In genomic region chr8:127064361-127065112, GRCm38 (mm10) we compare ENCODE assay signal across 8 mouse cellular contexts. TPM values are rescaled to one million over a fixed set of nuclear protein-coding genes. Genes with fewer than 3 reads are reported as not detected.
A peak's percentile ranks its signal among the peaks of the same experiment; 100 is the strongest.
DNase-seq lines count a peak whose midpoint lies in the region; ATAC-seq and TF ChIP-seq lines count a peak whose summit lies in the region.

No protein-coding gene starts in this region.

- TF ChIP-seq CTCF in hindbrain, postnatal 0 days (IDR thresholded peaks at IDR 0.05; ENCODE audit: low read depth) = 0 out of 2 replicates have a peak, but pooled peaks have one; percentile 22

- peak; percentile 58 for ATAC-seq in hindbrain, postnatal 0 days
- peak; percentile 60 for ATAC-seq in limb, embryonic 12.5 days (ENCODE audit: insufficient number of reproducible peaks, insufficient read depth, low FRiP score, low TSS enrichment, low read depth)
- ATAC-seq in midbrain, embryonic 14.5 days (ENCODE audit: low FRiP score, low TSS enrichment) = peak; percentile 75
- peak; percentile 70; the same call in 1 of the 2 replicates for ATAC-seq in stomach, embryonic 16.5 days (ENCODE audit: insufficient read depth, low FRiP score)

- WGBS in hindbrain, postnatal 0 days = under 1% methylated on average over 72 of the region's 80 CpGs
- WGBS in limb, embryonic 12.5 days = 0% methylated on average over 72 of the region's 80 CpGs
- under 1% methylated on average over 78 of the region's 80 CpGs for WGBS in midbrain, embryonic 14.5 days
- WGBS in stomach, embryonic 16.5 days = under 1% methylated on average over 80 of the region's 80 CpGs

- H3K4me1 ChIP-seq in hindbrain, postnatal 0 days (ENCODE audit: insufficient read depth, low read length) = peaks cover 21% of the 10 kb centered on the region; the same call in 1 of the 2 replicates
- H3K4me1 ChIP-seq in limb, embryonic 12.5 days (replicated peaks) = peaks cover 38% of the 10 kb centered on the region
- peaks cover 19% of the 10 kb centered on the region for H3K4me1 ChIP-seq in midbrain, embryonic 14.5 days (ENCODE audit: control insufficient read depth, insufficient read depth, low read length)
- H3K4me1 ChIP-seq in stomach, embryonic 16.5 days (ENCODE audit: control insufficient read depth, insufficient read depth, low read length) = peaks cover 26% of the 10 kb centered on the region

- peak overlapping the region; percentile 86 for H3K27ac ChIP-seq in hindbrain, postnatal 0 days
- peak overlapping the region; percentile 99 for H3K27ac ChIP-seq in limb, embryonic 12.5 days
- H3K27ac ChIP-seq in midbrain, embryonic 14.5 days (replicated peaks; ENCODE audit: low read depth, low read length) = peak overlapping the region; percentile 92
- H3K27ac ChIP-seq in stomach, embryonic 16.5 days (ENCODE audit: low read length) = peak overlapping the region; percentile 96

- no peaks in the 10 kb centered on the region for H3K27me3 ChIP-seq in hindbrain, postnatal 0 days (ENCODE audit: insufficient read depth, low read length)
- no peaks in the 10 kb centered on the region for H3K27me3 ChIP-seq in limb, embryonic 12.5 days
- no peaks in the 10 kb centered on the region for H3K27me3 ChIP-seq in midbrain, embryonic 14.5 days (ENCODE audit: control insufficient read depth, insufficient read depth, low read length)
- no peaks in the 10 kb centered on the region for H3K27me3 ChIP-seq in stomach, embryonic 16.5 days (ENCODE audit: control insufficient read depth, insufficient read depth, low read length)

- H3K4me2 ChIP-seq in hindbrain, postnatal 0 days (ENCODE audit: low read depth, low read length) = peak overlapping the region; percentile 86
- peak overlapping the region; percentile 64 for H3K4me2 ChIP-seq in limb, embryonic 12.5 days
- H3K4me2 ChIP-seq in midbrain, embryonic 14.5 days (ENCODE audit: low read length) = peak overlapping the region; percentile 72
- peak overlapping the region; percentile 74 for H3K4me2 ChIP-seq in stomach, embryonic 16.5 days (ENCODE audit: low read depth, low read length)

- H3K9ac ChIP-seq in hindbrain, postnatal 0 days (replicated peaks; ENCODE audit: low read length) = peak overlapping the region; percentile 74
- peak overlapping the region; percentile 98 for H3K9ac ChIP-seq in limb, embryonic 12.5 days (replicated peaks)
- H3K9ac ChIP-seq in midbrain, embryonic 14.5 days (replicated peaks; ENCODE audit: low read length) = peak overlapping the region; percentile 86
- peak overlapping the region; percentile 100 for H3K9ac ChIP-seq in stomach, embryonic 16.5 days (ENCODE audit: low read length)

- H3K4me3 ChIP-seq in hindbrain, postnatal 0 days (ENCODE audit: low read length) = peak overlapping the region; percentile 69
- H3K4me3 ChIP-seq in limb, embryonic 12.5 days (replicated peaks) = peak overlapping the region; percentile 94
- peak overlapping the region; percentile 90 for H3K4me3 ChIP-seq in midbrain, embryonic 14.5 days (replicated peaks; ENCODE audit: low read depth, low read length)
- peak overlapping the region; percentile 94 for H3K4me3 ChIP-seq in stomach, embryonic 16.5 days (replicated peaks; ENCODE audit: low read length)

- no peaks in the 10 kb centered on the region for H3K9me3 ChIP-seq in hindbrain, postnatal 0 days (ENCODE audit: low read length)
- no peaks in the 10 kb centered on the region for H3K9me3 ChIP-seq in limb, embryonic 12.5 days
- no peaks in the 10 kb centered on the region for H3K9me3 ChIP-seq in midbrain, embryonic 14.5 days (ENCODE audit: control insufficient read depth, low read length)
- H3K9me3 ChIP-seq in stomach, embryonic 16.5 days (replicated peaks; ENCODE audit: control insufficient read depth, low read length) = no peaks in the 10 kb centered on the region

- peak; percentile 67 for DNase-seq in adrenal gland, postnatal 25 days
- DNase-seq in embryo, embryonic 10 days (ENCODE audit: low spot score) = peak; percentile 68
- DNase-seq in gastrocnemius, postnatal 25 days = peak; percentile 34
- peak; percentile 45 for DNase-seq in hindbrain, postnatal 0 days (ENCODE audit: low spot score)
- peak; percentile 72 for DNase-seq in midbrain, embryonic 14.5 days
- DNase-seq in B cell, adult 2 months = no peak

- H3K36me3 ChIP-seq in hindbrain, postnatal 0 days (ENCODE audit: insufficient read depth, low read length) = no peaks in the 10 kb centered on the region
- no peaks in the 10 kb centered on the region for H3K36me3 ChIP-seq in limb, embryonic 12.5 days
- no peaks in the 10 kb centered on the region for H3K36me3 ChIP-seq in midbrain, embryonic 14.5 days (ENCODE audit: control insufficient read depth, insufficient read depth, low read length)
- H3K36me3 ChIP-seq in stomach, embryonic 16.5 days (ENCODE audit: control insufficient read depth, insufficient read depth, low read length) = no peaks in the 10 kb centered on the region

RNA-seq across cellular contexts. Expression of gene Pard3, which starts 0.8 kb away (rescaled TPM):
- total RNA-seq in adrenal gland, postnatal 25 days (2021) = 48.5 and 66.0 TPM in 2 replicates
- total RNA-seq in gastrocnemius, postnatal 25 days (2021) = 10 to 100 TPM; 24.0 to 30.0 TPM
- total RNA-seq in hindbrain, postnatal 0 days (2014; rRNA removed) = 29.3 and 36.0 TPM in 2 replicates
- 11.9 and 12.8 TPM in 2 replicates for polyA plus RNA-seq in hindbrain, postnatal 0 days (2015; fragmentation: Nextera tagmentation; extraction: Ambion mirVana)
- polyA plus RNA-seq in limb, embryonic 12.5 days (2016; fragmentation: Nextera tagmentation; extraction: Ambion mirVana) = 50.6 and 53.3 TPM in 2 replicates
- polyA plus RNA-seq in midbrain, embryonic 14.5 days (2014; fragmentation: Nextera tagmentation; extraction: Ambion mirVana) = 16.7 and 27.3 TPM in 2 replicates
- 21.0 and 25.8 TPM in 2 replicates for polyA plus RNA-seq in stomach, embryonic 16.5 days (2015; fragmentation: Nextera tagmentation; extraction: Ambion mirVana)

Comparison
In these comparisons a context has a peak if more than half of its experiments do, and no peak if none do; other contexts are left out.
1. DNase-seq: peak in adrenal gland, postnatal 25 days (single experiment), embryo, embryonic 10 days (single experiment), gastrocnemius, postnatal 25 days (single experiment), hindbrain, postnatal 0 days (single experiment) and midbrain, embryonic 14.5 days (single experiment); none in B cell, adult 2 months (0 of 2).
2. Peak in every context shown above with its lines, with median percentiles within 50 percentile points of each other: ATAC-seq, H3K27ac ChIP-seq, H3K4me2 ChIP-seq, H3K4me3 ChIP-seq and H3K9ac ChIP-seq.